Mouse (Mus musculus): ENCODE measurements around the gene Smyd2.

Gene Smyd2

DNA sequence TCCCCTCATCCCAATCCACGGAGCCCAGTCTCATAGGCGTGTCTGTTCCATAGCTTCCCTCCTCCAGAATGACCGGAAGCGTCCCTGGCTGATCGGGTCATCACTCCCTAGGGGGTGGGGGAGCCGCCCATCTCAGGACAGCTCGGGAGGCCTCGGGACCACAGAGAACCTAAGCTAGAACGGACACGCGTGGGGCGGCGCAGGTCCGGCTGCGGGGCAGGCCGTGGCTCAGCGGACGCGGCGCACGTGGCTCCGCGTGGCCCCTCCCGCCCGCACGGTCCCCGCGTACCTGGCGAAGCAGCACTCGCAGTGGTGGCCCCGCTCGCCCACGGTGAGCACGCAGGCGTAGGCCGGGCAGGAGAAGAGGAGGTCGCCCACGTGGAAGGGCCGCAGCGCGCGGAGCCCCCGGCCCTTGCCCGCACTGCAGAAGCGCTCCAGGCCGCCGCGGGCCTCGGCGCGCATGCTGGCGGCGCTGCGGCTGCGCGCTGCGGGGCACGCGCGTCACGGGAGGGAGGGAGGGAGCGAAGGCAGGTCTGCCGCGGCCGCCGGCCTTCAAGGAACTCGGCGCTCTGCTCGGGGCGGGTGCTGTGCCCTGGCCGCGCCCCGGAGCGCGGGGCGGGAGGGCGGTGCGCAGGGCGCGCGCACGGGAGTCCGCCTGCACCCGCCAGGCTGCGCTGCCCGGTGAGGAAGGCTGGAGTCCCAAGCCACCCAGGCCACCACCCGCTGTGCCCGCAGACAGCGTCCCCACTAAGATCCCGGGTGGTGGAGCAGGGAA, at the start of gene Smyd2:
Gene Smyd2, minus strand, starts transcription at position 546 of the 775 bp plus-strand sequence.
- DNase-seq (ENCODE audit: low read depth) = peak; percentile 55

DNA sequence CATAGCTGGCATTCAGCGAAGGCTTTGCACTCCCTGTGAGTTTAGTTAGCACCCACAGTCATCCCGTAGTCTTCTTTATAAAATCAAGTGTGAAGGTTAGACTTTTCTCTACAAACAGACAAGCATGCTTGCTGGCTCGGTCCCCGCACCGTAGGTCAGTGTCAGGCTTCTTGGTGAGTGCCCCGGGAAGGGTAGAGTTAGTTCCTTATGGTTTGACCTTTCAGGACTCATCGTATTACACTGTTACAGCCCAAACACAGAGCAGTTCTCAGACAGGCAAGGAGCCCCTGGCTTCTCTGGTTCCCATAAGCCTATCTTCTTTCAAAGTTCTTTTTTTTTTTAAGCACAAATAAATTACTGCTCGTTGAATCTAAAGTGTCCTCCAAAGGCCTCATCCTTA, 48.2 kb upstream of the Smyd2 start:
- DNase-seq (ENCODE audit: low read depth) = no peak

GRCm38 (mm10) chr1:189968027-189968426, 45.9 kb upstream of the Smyd2 start:
- DNase-seq (ENCODE audit: low read depth) = no peak

GRCm38 (mm10) chr1:189960481-189960880, 38.3 kb upstream of the Smyd2 start:
- no peak for DNase-seq (ENCODE audit: low read depth)

DNA sequence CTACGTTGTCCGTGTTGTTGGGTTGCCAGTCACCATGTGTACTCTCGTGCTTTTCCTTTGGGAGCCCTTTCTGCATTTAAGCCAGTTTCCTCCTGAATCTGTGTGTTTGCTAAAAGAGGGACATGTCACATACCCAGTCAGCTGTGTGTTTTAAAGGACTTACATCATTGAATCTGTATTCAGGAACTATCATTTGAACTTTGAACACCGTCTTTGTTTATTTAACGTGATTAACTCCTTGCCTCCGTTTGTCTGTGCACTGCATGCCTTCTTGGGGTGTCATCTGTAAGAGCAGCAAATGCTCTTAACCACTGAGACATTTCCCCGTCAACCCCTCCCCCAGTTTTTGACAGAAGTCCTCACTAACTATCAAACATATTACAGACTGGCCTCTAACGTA, 37.6 kb upstream of the Smyd2 start:
- no peak for DNase-seq (ENCODE audit: low read depth)

- DNase-seq (ENCODE audit: low read depth) = no peak
These were observed 29.7 kb upstream of the Smyd2 start for GRCm38 (mm10) chr1:189951861-189952260.

- no peak for DNase-seq (ENCODE audit: low read depth)
These were observed 25.2 kb upstream of the Smyd2 start for GRCm38 (mm10) chr1:189947411-189947810.

DNA sequence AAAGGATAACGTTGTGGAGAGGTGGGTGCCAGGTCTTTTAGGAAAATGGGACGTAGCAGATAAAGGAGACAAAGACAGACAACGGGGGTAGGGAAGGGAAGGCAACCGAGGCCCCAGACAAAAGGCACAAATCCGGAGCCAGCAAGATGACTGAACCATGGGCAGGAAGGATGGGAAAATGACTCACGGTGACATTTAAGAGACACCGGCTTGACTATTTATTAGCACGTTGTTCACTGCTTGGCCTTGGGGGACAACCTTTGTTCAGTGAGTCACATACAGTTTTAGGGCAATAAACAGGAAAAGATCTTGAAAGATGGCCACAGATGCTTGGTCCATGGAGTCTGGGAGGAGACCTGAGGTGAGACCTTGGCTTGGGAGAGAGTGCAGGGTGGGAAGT, 24.0 kb upstream of the Smyd2 start:
- DNase-seq (ENCODE audit: low read depth) = no peak

- DNase-seq (ENCODE audit: low read depth) = no peak
These were observed 19.6 kb upstream of the Smyd2 start for GRCm38 (mm10) chr1:189941786-189942185.

- DNase-seq (ENCODE audit: low read depth) = no peak
These were observed 14.4 kb upstream of the Smyd2 start for GRCm38 (mm10) chr1:189936436-189937105.

- DNase-seq (ENCODE audit: low read depth) = no peak
These were observed 11.5 kb upstream of the Smyd2 start for GRCm38 (mm10) chr1:189933480-189934202.

GRCm38 (mm10) chr1:189932976-189933375, 10.8 kb upstream of the Smyd2 start:
- DNase-seq (ENCODE audit: low read depth) = no peak

DNA sequence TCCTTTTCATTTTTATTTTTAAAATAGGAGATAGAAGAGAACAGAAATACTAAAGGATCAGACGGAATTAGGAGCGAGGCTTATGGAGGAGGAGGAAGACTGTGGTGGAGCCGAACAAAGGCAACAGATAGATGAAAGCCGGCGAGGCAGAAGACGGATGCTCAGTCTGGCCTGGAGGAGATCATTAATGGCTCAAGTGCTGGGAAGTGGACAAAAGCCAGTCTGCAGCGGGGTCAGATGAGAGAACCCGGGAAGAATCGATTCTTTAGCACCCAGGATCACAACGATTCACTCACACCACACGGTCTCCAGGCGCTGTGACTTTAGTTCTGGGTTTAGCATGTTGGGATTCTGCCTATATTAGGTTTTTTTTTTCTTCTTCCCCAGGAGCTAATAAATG, 10.0 kb upstream of the Smyd2 start:
- DNase-seq (ENCODE audit: low read depth) = no peak

DNA sequence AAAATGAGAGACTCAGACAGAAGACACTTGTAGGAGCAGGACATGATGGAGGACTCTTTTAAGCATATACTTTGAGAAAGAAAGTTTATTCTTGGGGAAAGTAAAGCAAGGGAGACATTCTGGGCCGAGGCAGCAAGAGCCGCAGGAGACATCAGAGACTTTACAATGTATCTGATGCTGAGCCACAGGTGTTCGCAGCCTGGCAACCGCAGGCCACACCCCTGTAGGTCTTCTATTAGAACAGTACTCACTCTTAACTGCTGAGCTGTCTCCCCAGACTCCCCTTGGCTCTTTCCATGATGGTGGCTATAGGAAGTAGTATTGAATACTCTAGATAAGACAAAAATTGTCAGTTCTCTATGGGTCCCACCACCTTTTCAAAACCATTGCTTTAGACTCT, 7.7 kb upstream of the Smyd2 start:
- DNase-seq (ENCODE audit: low read depth) = no peak

DNA sequence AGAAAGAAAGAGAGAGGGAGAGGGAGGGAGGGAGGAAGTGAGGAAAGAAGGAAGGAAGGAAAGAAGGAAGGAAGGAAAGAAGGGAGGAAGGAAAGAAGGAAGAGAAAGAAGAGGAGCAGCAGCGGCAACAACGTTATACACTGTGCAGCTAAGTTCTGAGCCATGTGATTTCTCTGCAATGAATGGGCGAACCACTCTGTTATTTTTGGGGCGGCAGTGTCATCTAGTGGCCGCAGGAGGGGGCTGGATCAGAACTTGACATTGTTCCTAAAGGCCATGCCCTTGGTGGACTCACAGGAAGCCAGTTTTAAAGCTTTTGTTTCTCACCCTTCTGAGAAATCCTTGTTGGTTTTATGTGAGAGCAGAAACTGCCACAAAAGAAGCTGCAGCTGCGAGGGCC, 5.5 kb upstream of the Smyd2 start:
- DNase-seq (ENCODE audit: low read depth) = peak; percentile 32

GRCm38 (mm10) chr1:189926279-189926678, 4.1 kb upstream of the Smyd2 start:
- no peak for DNase-seq (ENCODE audit: low read depth)

DNA sequence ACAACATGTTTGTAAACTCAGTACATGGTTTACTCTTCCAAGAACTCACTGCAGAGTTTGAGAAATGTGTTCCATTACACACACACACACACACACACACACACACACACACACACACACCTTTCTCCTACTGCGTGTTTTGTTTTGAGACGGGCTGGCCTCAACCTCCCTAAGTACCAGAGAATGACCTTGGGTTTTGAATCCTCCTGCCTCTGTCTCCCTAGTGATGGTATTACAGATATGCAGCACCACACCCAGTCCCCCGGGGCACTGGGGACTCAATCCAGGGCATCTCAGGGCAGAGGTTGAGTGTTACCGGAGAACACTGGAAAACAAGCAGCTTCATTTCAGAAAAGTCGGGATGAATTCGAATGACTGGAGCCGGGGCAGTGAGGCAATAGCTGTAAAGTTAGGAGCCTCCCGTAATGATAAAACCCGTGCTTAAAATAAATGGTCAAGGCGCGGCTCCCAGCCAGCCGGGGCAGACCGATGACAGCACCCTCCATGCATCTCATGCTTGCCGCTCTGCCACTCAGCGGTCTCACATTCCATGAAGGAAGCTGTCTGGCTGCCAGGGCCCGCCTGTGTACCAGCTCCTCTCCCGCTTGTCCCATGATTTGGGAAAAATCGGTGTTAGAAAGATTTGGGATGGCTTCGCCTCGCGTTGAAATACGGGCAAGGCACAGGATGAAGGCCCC, 1.9 kb upstream of the Smyd2 start:
- no peak for DNase-seq (ENCODE audit: low read depth)

GRCm38 (mm10) chr1:189923157-189923556, 994 bp upstream of the Smyd2 start:
- no peak for DNase-seq (ENCODE audit: low read depth)

GRCm38 (mm10) chr1:189922721-189923120, 558 bp upstream of the Smyd2 start:
- no peak for DNase-seq (ENCODE audit: low read depth)

DNA sequence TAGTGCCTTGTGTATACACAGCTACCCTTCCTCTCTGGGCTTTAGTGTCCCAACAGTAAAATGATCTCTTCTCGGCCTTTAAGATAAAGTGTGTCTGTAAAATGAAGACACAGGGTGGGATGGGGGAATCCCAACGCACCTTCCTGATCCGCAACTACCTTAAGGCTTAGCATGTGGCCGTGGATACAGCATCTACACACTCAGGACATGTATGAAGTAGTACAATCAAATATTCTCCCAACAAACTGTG, 670 bp downstream of the Smyd2 start:
- DNase-seq (ENCODE audit: low read depth) = no peak

GRCm38 (mm10) chr1:189920701-189921567, 1.2 kb downstream of the Smyd2 start:
- DNase-seq (ENCODE audit: low read depth) = no peak

DNA sequence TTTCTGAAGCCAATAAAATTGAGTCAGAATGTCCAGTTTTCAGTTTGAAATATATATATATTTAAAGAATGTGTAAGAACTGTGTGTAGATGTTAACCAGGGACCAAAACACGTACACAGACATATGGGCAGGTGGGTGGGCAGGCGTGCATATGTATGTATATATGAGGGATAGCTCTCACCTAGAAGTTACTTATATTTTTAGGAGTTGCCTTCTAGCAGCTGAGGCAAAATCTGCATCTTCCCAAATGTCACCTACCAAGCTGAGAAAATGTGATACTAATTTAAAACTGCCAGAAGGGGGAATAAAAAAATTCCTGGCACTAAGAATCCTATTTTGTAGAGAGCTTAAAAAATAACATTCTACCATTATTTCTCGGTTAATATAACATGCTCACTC, 2.4 kb downstream of the Smyd2 start:
- DNase-seq (ENCODE audit: low read depth) = no peak
